Mouse (Mus musculus) stomach, embryonic 14.5 days (tissue): ENCODE results near the gene Gm36864. TPM values are rescaled to one million over a fixed set of nuclear protein-coding genes. Genes with fewer than 3 reads are reported as not detected.

Experiments
- ATAC-seq: fragments of 200-750 bp; cut with Nextera tagmentation; 2 replicates; pipeline ENCODE4 v1.8.0; 2017; ENCODE audit warnings: low read depth, moderate TSS enrichment; ENCODE audit not compliant: insufficient number of reproducible peaks, insufficient read depth, low FRiP score
- H3K27ac ChIP-seq: fragments of 300-500 bp; sonication (generic); 2 replicates; pipeline ENCODE4 v1.5.1; 2014; ENCODE audit warnings: mild to moderate bottlenecking, low read length, moderate library complexity, mixed read lengths
- H3K27me3 ChIP-seq: fragments of 300-500 bp; sonication (generic); 2 replicates; pipeline ENCODE4 v1.6.1; 2014; ENCODE audit warnings: low read length, control low read depth, mixed read lengths; ENCODE audit not compliant: control insufficient read depth, insufficient read depth
- H3K36me3 ChIP-seq: fragments of 300-500 bp; sonication (generic); 2 replicates; pipeline ENCODE4 v1.6.1; 2014; ENCODE audit warnings: mild to moderate bottlenecking, control low read depth, low read length, moderate library complexity, mixed read lengths; ENCODE audit not compliant: control insufficient read depth, insufficient read depth
- H3K4me1 ChIP-seq: fragments of 300-500 bp; sonication (generic); 2 replicates; pipeline ENCODE4 v1.6.1; 2014; ENCODE audit warnings: low read length, control low read depth, mixed read lengths; ENCODE audit not compliant: control insufficient read depth, insufficient read depth
- H3K4me2 ChIP-seq: fragments of 300-500 bp; sonication (generic); replicated peaks from 2 replicates; pipeline ENCODE4 v1.6.1; 2014; ENCODE audit warnings: low read depth, low read length, control low read depth
- H3K4me3 ChIP-seq: fragments of 300-500 bp; sonication (generic); 2 replicates; pipeline ENCODE4 v1.5.1; 2014; ENCODE audit warnings: low read depth, low read length, control low read depth
- H3K9ac ChIP-seq: fragments of 300-500 bp; sonication (generic); replicated peaks from 2 replicates; pipeline ENCODE4 v1.6.1; 2014; ENCODE audit warnings: low read depth, mild to moderate bottlenecking, control low read depth, low read length, moderate library complexity, mixed read lengths
- H3K9me3 ChIP-seq: fragments of 300-500 bp; sonication (generic); 2 replicates; pipeline ENCODE4 v1.6.1; 2016; ENCODE audit warnings: low read depth, low read length, control low read depth; ENCODE audit not compliant: control insufficient read depth
- WGBS: fragments of 180-500 bp; shearing (Covaris S2); extraction: QIAGEN DNeasy Blood & Tissue Kit; methylation state at CpG from one replicate; pipeline ENCODE4 v1.1.7; 2014; 5-methylcytosine and 5-hydroxymethylcytosine counted together
- polyA plus RNA-seq: library from polyadenylated mRNA; unstranded; fragments of >200 nt; fragmentation: Nextera tagmentation; extraction: Ambion mirVana; gene quantifications from 2 replicates; pipeline ENCODE4 v1.2.1, GENCODE M21; 2014

Gm36864 gene
- polyA plus RNA-seq, 1 experiment from 2014 or later: not detected

- Histone ChIP-seq H3K36me3 (no peaks in the 10 kb centered on the region), H3K27ac (no peak overlapping the region), H3K27me3 (0 out of 2 replicates have a peak, but pooled peaks cover 3% of the 10 kb centered on the region), H3K4me2 (no peak overlapping the region), H3K4me1 (no peaks in the 10 kb centered on the region), H3K9me3 (no peaks in the 10 kb centered on the region), H3K4me3 (no peak overlapping the region), H3K9ac (no peak overlapping the region)
- ATAC-seq: no peak
- WGBS: 72% methylated on average over 8 of the region's 10 CpGs
Measured at GRCm38 (mm10) chr7:44276461-44277249, 40.7 kb downstream of the Gm36864 start.

GRCm38 (mm10) chr7:44277250-44277622 lies 41.3 kb downstream of the Gm36864 start:
- Histone ChIP-seq H3K27me3 (0 out of 2 replicates have a peak, but pooled peaks cover 3% of the 10 kb centered on the region), H3K27ac (no peak overlapping the region), H3K4me1 (no peaks in the 10 kb centered on the region), H3K4me2 (no peak overlapping the region), H3K9ac (no peak overlapping the region), H3K4me3 (no peak overlapping the region), H3K36me3 (no peaks in the 10 kb centered on the region), H3K9me3 (no peaks in the 10 kb centered on the region)
- no peak for ATAC-seq
- 43% methylated on average over 2 of the region's 2 CpGs for WGBS

- Histone ChIP-seq H3K4me1 (no peaks in the 10 kb centered on the region), H3K36me3 (no peaks in the 10 kb centered on the region), H3K27me3 (no peaks in the 10 kb centered on the region), H3K27ac (no peak overlapping the region), H3K4me3 (no peak overlapping the region), H3K9me3 (no peaks in the 10 kb centered on the region), H3K9ac (no peak overlapping the region), H3K4me2 (no peak overlapping the region)
- no peak for ATAC-seq
- 70% methylated on average over 1 of the region's 1 CpGs for WGBS
Measured at GRCm38 (mm10) chr7:44280959-44281358, 45.0 kb downstream of the Gm36864 start.

- Histone ChIP-seq H3K27me3 (no peaks in the 10 kb centered on the region), H3K9me3 (no peaks in the 10 kb centered on the region), H3K27ac (no peak overlapping the region), H3K4me2 (no peak overlapping the region), H3K4me3 (no peak overlapping the region), H3K4me1 (no peaks in the 10 kb centered on the region), H3K9ac (no peak overlapping the region), H3K36me3 (no peaks in the 10 kb centered on the region)
- no peak for ATAC-seq
- WGBS: 86% methylated on average over 7 of the region's 7 CpGs
Measured at GRCm38 (mm10) chr7:44281586-44281985, 45.6 kb downstream of the Gm36864 start.

GRCm38 (mm10) chr7:44287760-44288159 lies 51.8 kb downstream of the Gm36864 start:
- H3K36me3 ChIP-seq: no peaks in the 10 kb centered on the region
- WGBS: 44% methylated on average over 7 of the region's 7 CpGs

GRCm38 (mm10) chr7:44290986-44291385 lies 55.0 kb downstream of the Gm36864 start:
- H3K9me3 ChIP-seq: no peaks in the 10 kb centered on the region
- no peak overlapping the region for H3K9ac ChIP-seq
- H3K4me1 ChIP-seq: no peaks in the 10 kb centered on the region
- 72% methylated on average over 4 of the region's 4 CpGs for WGBS
- ATAC-seq: no peak
- H3K36me3 ChIP-seq: no peaks in the 10 kb centered on the region
- H3K4me2 ChIP-seq: no peak overlapping the region
- H3K27me3 ChIP-seq: no peaks in the 10 kb centered on the region
- no peak overlapping the region for H3K27ac ChIP-seq
- H3K4me3 ChIP-seq: no peak overlapping the region

More at GRCm38 (mm10) chr7:44287760-44288159, 51.8 kb downstream of the Gm36864 start:
- Histone ChIP-seq H3K4me2 (no peak overlapping the region), H3K27me3 (no peaks in the 10 kb centered on the region), H3K4me1 (no peaks in the 10 kb centered on the region), H3K9me3 (no peaks in the 10 kb centered on the region), H3K27ac (no peak overlapping the region), H3K9ac (no peak overlapping the region), H3K4me3 (no peak overlapping the region)
- no peak for ATAC-seq

- Histone ChIP-seq H3K27ac (no peak overlapping the region), H3K27me3 (no peaks in the 10 kb centered on the region), H3K4me2 (no peak overlapping the region), H3K36me3 (no peaks in the 10 kb centered on the region), H3K9ac (no peak overlapping the region), H3K4me3 (no peak overlapping the region), H3K4me1 (no peaks in the 10 kb centered on the region), H3K9me3 (no peaks in the 10 kb centered on the region)
- 53% methylated on average over 4 of the region's 4 CpGs for WGBS
- ATAC-seq: no peak
Measured at GRCm38 (mm10) chr7:44291418-44291817, 55.4 kb downstream of the Gm36864 start.
